Mouse (Mus musculus) left cerebral cortex, adult 2 months (tissue): ENCODE data around the gene Fam71e1. TPM values are rescaled to one million over a fixed set of nuclear protein-coding genes. Genes with fewer than 3 reads are reported as not detected.

Experiments used
- DNase-seq, 2 experiments: peaks; one replicate each; pipeline ENCODE4 v3.0.0; 2021 to 2022; ENCODE audit warnings: low spot score in 2 of 2, mixed read lengths in 1 of 2; ENCODE audit errors: extremely low spot score in 1 of 2
- H3K27ac ChIP-seq: fragments of 200-600 bp; 2 replicates; pipeline ENCODE4 v1.8.1; 2022
- H3K4me3 ChIP-seq: fragments of 200-600 bp; 2 replicates; pipeline ENCODE4 v1.8.1; 2022
- CTCF ChIP-seq: fragments of 200-600 bp; IDR thresholded peaks from 2 replicates; pipeline ENCODE4 v1.8.1; 2022; ENCODE audit warnings: antibody characterized with exemption, mild to moderate bottlenecking, moderate library complexity
- intact Hi-C: fragments of 180-260 bp; cut with DNase I; formaldehyde crosslinking; loops from one replicate; pipeline ENCODE4 v1.15.1; 2025
- total RNA-seq, 2 experiments: library from RNA; stranded (reverse); gene quantifications; 2 replicates each; pipeline ENCODE4 v1.2.3; 2021

Gene Fam71e1
- total RNA-seq, 2 experiments from 2014 or later: 15.5 to 21.0 TPM

GRCm38 (mm10) chr7:44472961-44473646, 23.3 kb upstream of the Fam71e1 start:
- peak overlapping the region; percentile 83 for H3K27ac ChIP-seq
- intact Hi-C loops: no loop called here
- no peak for TF ChIP-seq CTCF
- peak in 1 of 2 experiments; percentile 9 for DNase-seq
- no peak overlapping the region for H3K4me3 ChIP-seq

DNA sequence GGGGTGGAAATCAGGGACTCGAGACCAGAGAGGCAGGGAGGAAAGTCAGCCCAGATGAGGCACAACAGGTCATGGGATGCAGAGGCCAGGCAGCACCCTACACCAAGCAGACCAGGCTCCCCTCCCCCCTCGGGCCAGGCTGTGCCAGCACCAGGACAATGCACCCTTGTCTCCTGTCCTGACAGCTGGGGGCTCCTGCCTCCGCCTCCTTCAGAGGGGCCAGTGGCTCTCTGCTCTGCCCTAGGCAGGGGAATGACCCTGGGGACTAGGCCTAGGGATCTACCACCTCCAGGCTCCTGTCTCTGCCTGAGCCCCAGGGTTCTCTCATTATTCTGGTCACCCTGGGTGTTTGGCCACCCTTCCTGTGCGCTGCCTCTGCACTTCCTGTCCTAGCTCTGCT, 22.0 kb upstream of the Fam71e1 start:
- peak in 1 of 2 experiments; percentile 72 for DNase-seq
- intact Hi-C loops: no loop called here
- TF ChIP-seq CTCF: no peak
- Histone ChIP-seq H3K4me3 (no peak overlapping the region), H3K27ac (peak overlapping the region; percentile 76)

DNA sequence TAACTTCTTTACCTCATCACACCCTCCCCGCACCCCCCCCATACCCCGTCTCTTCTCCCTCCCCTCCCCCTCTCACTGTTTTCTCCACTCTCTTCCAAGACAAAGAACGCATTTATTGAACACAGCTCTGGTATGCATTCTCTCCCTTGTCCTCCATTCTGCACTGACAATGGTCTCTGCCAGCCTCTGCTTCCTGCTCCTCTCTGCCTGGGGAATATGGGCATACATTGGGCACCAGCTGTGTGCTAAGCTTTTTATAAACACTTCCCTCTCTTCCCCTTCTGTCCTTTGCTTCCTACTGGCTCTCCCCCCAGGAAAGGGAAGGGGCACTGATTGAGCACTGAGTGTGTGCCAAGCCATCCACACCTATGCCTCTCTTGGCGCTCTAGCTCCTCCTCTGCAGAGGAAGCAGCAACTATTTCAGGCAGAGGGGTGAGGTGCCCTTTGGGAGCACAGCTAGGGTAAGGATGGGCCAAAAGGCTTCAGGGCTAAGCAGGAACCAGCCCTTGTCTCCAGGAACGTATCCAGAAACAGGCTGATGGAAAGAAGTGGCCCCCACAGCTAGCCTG, 21.3 kb upstream of the Fam71e1 start:
- no peak for TF ChIP-seq CTCF
- DNase-seq: peak in 1 of 2 experiments; percentile 9
- intact Hi-C loops: no loop called here

DNA sequence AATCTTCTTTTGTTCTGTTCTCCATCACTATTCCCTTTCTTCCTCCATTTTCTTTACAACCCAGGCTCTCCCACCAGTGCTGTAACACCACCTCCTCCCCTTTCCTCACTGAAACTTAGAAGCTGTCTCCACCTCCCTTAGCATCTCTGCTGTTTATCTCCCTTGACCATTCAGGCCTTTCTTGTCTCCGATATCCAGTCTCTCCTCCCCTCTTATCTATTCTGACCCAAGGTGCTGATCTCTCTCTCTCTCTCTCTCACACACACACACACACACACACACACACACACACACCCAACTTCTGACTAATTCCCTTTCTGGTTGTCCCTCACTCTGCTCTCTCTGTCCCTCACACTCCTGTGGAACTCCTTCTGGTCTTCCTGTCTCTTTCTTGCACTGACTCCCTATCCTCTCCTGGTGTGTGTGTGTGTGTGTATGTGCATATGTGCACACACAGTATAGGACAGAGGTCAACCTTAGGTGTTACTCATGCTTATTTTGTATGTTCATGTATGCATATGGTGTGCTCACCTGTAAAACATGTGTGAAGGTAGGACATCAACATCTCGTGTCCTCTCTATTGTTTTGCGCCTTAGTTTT, 13.4 kb upstream of the Fam71e1 start:
- no peak for TF ChIP-seq CTCF
- Histone ChIP-seq H3K4me3 (no peak overlapping the region), H3K27ac (no peak overlapping the region)
- no peak for DNase-seq
- intact Hi-C loops: no loop called here

More for the DNA sequence above, 21.3 kb upstream of the Fam71e1 start:
- no peak overlapping the region for H3K4me3 ChIP-seq
- H3K27ac ChIP-seq: peak overlapping the region; percentile 76

DNA sequence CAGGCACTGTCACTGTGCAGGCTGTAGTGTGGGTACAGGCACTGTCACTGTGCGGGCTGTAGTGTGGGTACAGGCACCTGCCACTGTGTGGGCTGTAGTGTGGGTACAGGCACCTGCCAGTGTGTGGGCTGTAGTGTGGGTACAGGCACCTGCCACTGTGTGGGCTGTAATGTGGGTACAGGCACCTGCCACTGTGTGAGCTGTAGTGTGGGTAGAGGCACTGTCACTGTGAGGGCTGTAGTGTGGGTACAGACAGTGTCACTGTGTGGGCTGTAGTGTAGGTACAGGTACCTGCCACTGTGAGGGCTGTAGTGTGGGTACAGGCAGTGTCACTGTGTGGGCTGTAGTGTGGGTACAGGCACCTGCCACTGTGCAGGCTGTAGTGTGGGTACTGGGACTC, 12.3 kb upstream of the Fam71e1 start:
- peak overlapping the region; percentile 61; the same call in 1 of the 2 replicates for H3K27ac ChIP-seq
- TF ChIP-seq CTCF: no peak
- intact Hi-C loops: loop anchor here (2.0 kb wide), 1 partner anchor 221 kb away; no protein-coding TSS in a partner anchor
- no peak overlapping the region for H3K4me3 ChIP-seq
- no peak for DNase-seq

- H3K27ac ChIP-seq: peak overlapping the region; percentile 61
- no peak overlapping the region for H3K4me3 ChIP-seq
- peak; percentile 81 to 86 for DNase-seq
- intact Hi-C loops: loop anchor here (2.0 to 5.0 kb wide), 2 partner anchors 123 to 222 kb away; no protein-coding TSS in a partner anchor
- peak; percentile 96 for TF ChIP-seq CTCF
Measured at GRCm38 (mm10) chr7:44484841-44485571, 11.4 kb upstream of the Fam71e1 start.

GRCm38 (mm10) chr7:44485572-44486195, 10.7 kb upstream of the Fam71e1 start:
- H3K4me3 ChIP-seq: no peak overlapping the region
- peak overlapping the region; percentile 25 for H3K27ac ChIP-seq
- peak in 1 of 2 experiments; percentile 7 for DNase-seq
- TF ChIP-seq CTCF: no peak
- intact Hi-C loops: loop anchor here (2.0 to 5.0 kb wide), 2 partner anchors 123 to 223 kb away; no protein-coding TSS in a partner anchor

DNA sequence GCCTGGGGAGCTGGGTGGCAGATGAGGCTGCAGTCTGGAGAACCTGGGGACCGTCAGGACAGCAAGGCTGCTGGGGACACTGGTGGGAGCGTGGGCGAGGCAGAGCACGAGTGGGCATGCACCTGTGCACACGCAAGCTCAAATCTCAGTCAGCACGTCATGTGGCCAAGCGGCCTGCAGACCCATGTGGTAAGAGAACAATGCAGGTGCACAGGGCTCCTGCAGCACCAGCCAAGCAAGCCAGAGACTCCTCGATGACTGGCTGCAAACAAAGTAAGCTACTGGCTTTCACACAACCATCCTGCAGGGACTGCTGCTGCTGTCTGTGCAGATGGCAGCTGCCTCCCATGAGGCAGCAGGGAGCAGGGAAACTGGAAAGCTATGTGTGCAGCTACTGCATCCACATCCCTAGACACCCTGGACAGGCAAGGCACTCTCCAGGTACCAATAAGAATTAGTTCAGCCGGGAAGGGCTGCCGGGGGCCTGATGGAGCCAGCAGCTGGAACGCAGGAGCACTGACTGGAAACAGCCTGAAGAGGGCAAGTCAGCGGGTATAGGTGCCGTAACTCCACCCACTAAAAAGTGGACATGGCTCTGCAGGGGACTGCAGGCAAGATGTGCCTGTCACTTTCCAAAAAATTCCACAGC, 9.3 kb upstream of the Fam71e1 start:
- H3K27ac ChIP-seq: peak overlapping the region; percentile 33
- no peak for TF ChIP-seq CTCF
- no peak for DNase-seq
- no peak overlapping the region for H3K4me3 ChIP-seq
- intact Hi-C loops: loop anchor here (5.0 kb wide), 1 partner anchor 125 kb away; no protein-coding TSS in a partner anchor

DNA sequence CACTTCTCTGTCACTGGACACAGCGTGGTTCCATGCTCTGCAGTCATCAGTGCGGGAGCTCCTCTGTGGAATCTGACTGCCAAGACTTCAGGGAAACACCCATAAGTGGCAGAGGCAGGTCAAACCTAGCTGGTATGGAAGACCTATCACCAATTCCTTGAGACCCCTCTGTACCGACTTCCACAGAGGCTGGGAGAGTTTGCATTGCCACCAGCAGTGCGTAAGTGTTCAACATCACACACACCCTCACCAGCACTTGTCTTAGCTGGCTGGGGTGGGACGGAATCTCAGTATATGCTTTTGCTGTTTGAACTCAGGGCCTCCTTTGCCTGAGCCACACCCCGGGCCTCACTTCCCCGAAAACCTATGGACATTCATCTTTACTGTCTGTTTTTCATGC, 8.4 kb upstream of the Fam71e1 start:
- DNase-seq: peak in 1 of 2 experiments; percentile 8
- Histone ChIP-seq H3K4me3 (no peak overlapping the region), H3K27ac (no peak overlapping the region)
- intact Hi-C loops: loop anchor here (5.0 kb wide), 1 partner anchor 126 kb away; no protein-coding TSS in a partner anchor
- no peak for TF ChIP-seq CTCF

GRCm38 (mm10) chr7:44488545-44488944, 7.8 kb upstream of the Fam71e1 start:
- TF ChIP-seq CTCF: no peak
- peak in 1 of 2 experiments; percentile 10 for DNase-seq
- H3K27ac ChIP-seq: no peak overlapping the region
- H3K4me3 ChIP-seq: no peak overlapping the region
- intact Hi-C loops: loop anchor here (5.0 kb wide), 1 partner anchor 126 kb away; no protein-coding TSS in a partner anchor

DNA sequence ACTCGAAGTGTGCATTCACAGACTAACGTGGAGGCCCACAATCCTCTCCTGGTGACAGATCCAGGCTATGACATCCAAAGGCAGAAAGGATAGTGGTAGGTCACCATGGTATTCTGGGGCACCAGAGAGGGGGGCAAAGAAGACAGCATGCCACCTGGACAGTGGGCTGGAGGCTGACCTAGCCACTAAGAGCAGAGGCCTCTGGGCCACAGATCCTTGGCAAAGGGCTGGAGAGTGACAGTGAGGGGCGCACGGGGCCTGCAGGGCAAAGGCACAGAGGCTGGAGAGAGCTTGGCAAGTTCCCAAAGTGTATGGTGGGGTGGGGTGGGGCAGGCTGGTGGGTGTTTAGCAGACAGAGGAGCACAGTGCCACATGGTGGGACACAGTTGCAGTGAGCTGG, 6.1 kb upstream of the Fam71e1 start:
- H3K4me3 ChIP-seq: no peak overlapping the region
- H3K27ac ChIP-seq: no peak overlapping the region
- intact Hi-C loops: no loop called here
- peak in 1 of 2 experiments; percentile 10 for DNase-seq
- no peak for TF ChIP-seq CTCF
